Mouse (Mus musculus): Measurements from ENCODE around the gene Reep3.

DNA sequence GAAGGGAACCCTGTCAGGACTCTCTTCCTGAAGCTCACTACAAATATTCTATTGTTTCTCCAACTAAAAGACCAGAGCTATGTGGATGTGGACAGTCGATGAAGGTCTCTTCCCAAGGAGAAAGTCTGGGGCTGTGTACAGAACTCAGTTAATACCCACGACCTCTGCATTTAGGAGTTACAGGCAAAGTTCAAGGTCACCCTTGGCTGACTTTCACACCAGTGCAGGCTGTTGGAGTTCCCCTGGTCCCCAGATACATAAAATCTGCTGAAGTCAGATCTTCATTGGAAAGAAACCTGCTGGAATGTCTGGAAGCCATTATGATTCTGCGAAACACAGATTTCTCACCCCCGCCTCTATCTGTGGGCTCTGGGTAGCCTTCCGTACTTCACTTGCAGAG, 45.3 kb downstream of the Reep3 start:
- TF ChIP-seq CTCF (conservative IDR thresholded peaks at IDR 0.05; ENCODE audit: low read length), result no peak
- no peak for TF ChIP-seq POU5F1 (IDR thresholded peaks at IDR 0.05; ENCODE audit: borderline replicate concordance, low read length)

Measured in E14TG2a.4 (cell line).